Mouse (Mus musculus): ENCODE results near the gene Zbtb4.

- TF ChIP-seq CTCF (IDR thresholded peaks at IDR 0.05; ENCODE audit: low read depth) (no peak), EP300 (IDR thresholded peaks at IDR 0.05; ENCODE audit: low read depth) (no peak)
Measured at GRCm38 (mm10) chr11:69754233-69754632, 11.5 kb upstream of the Zbtb4 start.

Data from heart, postnatal 0 days (tissue).